Mouse (Mus musculus) E14TG2a.4 (cell line): ENCODE measurements around the gene Apobr.

Source experiments
- CTCF ChIP-seq: conservative IDR thresholded peaks from 2 replicates; pipeline ENCODE4 v1.5.1; 2014; ENCODE audit warnings: low read length
- NANOG ChIP-seq: IDR thresholded peaks from 2 replicates; pipeline ENCODE4 v1.6.1; 2014; ENCODE audit warnings: borderline replicate concordance, low read length, mixed read lengths

GRCm38 (mm10) chr7:126581661-126582060 lies 3.1 kb upstream of the Apobr start:
- TF ChIP-seq CTCF: no peak
- no peak for TF ChIP-seq NANOG
